Mouse (Mus musculus) kidney, postnatal 14 days (tissue): ENCODE measurements around the gene Pigyl.

Experiments
- DNase-seq: peaks from one replicate; pipeline ENCODE4 v3.0.0; 2022; ENCODE audit warnings: mixed read lengths

Pigyl gene

DNA sequence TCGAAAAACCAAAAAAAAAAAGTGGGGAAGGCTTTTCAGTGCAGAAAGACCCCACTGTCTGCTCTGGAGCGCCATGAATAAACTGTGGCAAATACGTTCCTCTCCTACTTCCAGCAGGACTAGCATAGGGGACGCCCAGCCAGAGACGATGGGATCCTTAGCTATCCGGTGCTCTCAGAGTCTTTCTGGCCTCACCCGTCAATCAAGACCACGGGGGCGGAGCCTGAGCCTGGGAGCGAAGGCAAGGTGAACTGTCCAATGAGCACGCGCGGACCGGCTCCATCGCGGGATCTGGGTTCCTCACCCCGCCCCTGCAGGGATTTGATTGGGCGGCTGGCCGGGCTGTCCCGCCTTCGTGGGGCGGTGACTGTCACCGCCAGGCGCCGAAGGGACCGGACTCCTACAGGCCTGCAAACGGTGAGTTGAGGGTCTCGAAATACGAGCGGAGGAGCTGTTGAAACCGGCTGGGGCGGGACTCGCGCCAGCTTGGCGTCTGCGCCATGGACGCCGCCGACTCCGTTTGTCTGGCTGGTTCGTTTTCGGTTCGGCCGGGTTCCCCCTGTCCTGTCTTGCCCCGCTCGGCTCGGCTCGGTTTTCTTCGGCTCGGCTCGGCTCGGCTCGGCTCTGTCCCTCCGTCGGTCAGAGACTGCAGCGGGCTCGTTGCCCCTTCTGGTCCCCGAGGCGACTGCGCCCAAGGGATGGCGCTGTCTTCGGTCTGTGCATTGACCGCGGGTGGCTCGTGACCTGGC, at the start of gene Pigyl:
TSS of gene Pigyl (plus strand) at position 350 of the 749 bp plus-strand sequence.
- DNase-seq, result peak; percentile 99

DNA sequence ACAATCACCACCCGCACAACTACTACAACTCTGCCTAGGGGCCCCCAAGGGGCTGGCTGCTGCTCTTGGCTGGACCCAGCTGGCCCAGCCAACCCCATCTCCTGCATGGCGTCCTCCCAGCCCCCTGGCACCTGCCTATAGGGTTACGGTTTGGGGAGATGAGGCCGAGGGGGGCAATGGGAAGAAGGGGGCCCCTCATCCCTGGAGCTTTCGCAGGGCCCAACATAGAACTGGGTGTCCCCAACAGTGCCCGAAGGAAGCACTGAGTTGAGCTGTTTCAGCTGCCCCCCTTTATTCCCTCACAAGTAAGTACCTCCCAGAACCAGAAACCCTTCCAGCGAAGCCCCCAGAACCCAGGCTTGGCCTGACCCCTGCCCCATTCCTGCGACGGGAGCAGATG, 48.5 kb upstream of the Pigyl start:
- DNase-seq, result no peak

- no peak for DNase-seq
These were observed 41.0 kb upstream of the Pigyl start for GRCm38 (mm10) chr9:22115635-22116034.

DNA sequence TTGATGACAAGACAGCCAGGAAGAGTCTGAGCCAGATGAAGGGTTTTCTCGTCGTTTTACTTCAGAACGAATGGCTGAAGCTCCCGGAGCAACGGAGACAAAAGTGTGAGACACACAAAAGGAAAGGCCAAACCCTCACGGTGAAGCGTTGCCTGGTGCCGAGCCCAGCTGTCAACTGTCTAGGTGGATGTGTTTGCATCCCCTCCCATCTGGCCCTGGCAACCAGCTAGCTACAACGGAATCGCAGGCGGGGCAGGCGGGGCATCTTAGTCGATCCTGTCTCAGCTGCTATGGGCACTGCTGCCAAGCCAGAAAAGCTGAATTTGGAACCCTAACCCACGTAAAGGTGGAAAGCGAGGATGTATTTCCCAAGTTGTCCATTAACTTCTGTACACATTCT, 40.6 kb upstream of the Pigyl start:
- no peak for DNase-seq

DNA sequence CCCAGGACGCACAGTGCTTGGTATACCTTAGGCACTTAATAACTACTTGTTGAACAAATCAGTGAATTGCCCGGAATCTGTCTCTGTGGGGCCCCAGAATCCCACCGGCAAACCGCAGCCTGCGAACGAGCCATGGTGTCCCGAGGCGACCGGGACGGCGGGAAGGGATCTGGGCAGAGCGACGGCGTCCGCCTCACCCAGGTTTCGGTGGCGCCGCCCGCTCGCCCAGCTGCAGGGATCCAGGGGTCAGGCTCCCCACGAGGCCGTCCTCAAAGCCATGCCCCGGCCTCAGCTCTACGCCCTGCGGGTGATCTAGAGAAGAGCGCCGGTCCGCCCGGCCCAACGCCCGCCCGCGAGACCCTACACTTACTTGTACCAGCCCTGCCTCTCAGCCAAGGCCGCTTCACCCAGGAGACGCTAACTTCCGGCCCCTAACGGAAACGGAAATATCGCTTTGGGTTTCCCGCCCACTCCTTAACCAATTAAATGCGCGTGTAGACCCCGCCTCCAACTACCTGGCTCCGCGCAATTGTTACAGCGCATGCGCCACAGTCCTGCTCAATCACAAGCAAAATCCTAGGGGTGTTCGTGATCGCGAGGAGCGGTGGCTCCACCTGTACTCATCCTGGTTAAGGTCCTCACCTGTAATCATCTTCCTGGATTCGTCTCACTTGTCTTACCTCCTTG, 39.8 kb upstream of the Pigyl start, which contains the start of gene Elof1:
TSS of gene Elof1 (minus strand) at position 433 of the 687 bp plus-strand sequence.
- DNase-seq, result peak; percentile 96

DNA sequence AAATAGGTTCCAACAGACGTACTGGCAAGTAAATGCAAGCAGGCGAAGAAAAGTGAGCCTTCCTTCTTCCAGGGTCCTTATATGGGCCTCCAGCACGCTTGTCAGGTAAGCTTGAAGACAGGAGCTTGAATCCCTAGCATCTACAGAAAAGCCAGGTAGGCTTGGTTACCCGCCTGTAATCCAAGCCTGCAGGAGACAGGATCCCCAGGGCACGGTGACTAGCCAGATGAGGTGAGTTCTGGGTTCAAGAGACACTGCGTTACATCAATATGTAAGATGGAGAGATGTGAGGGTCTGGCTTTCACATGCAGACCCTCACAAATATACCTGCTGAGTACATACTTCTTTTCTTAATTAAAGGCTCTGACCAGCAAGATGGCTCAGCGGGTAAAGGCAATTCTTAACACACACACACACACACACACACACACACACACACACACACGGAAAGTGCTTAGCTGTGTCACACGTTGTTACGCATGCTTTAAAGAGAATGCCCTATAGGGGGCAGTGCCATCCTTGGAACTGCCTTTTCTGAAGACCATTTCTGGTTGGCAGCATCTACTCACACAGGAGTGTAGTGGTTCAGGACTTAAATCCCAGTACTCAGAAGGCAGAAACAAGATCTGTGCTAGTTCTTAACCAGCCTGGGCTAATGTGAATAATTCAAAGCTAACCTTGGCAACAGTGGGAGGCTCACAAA, 38.7 kb upstream of the Pigyl start:
- DNase-seq, result peak; percentile 56

- no peak for DNase-seq
These were observed 37.1 kb upstream of the Pigyl start for GRCm38 (mm10) chr9:22119543-22119942.

DNA sequence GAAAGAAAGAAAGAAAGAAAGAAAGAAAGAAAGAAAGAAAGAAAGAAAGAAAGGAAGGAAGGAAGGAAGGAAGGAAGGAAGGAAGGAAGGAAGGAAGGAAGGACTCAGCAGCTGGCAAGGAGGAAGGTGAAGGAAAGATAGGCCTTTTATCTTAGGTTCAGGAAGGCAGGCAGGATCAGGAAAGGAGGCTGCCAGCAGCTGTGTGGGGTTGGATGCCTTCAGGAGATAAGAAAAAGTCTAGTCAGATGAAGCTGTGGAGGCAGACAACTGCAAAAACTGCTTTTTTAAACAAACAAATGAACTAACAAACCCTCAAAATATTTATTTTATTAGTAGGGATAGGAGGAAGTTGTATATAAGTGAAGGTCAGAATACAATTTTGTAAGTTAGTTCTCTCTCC, 35.1 kb upstream of the Pigyl start:
- no peak for DNase-seq

- no peak for DNase-seq
These were observed 34.6 kb upstream of the Pigyl start for GRCm38 (mm10) chr9:22122005-22122404.

DNA sequence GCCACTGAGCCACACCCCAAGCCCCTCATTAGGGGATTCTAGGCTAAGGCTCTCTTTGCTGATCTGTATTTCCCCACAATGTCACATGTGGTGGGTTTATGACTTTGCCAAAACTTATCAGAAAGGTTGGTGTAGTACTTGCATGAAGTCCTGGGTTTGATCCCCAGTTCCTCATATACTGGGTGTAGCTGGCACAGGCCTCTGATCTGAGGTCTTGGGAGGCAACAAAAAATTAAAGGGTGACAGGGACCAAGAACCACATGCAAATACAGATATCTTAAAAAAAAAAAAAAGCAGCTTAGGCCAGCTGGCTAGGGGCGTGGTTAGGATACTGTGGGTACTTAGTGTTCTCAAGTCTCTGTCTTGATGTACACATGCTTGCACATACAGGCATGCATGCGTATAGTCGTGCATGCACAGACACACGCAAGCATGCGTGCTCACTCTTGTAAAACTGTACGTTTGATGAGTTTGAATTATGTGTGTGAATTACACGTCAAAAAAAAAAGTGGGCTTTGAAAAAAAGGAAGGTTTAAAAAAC, 33.5 kb upstream of the Pigyl start:
- DNase-seq, result no peak

- no peak for DNase-seq
These were observed 32.5 kb upstream of the Pigyl start for GRCm38 (mm10) chr9:22124169-22124568.

- no peak for DNase-seq
These were observed 31.2 kb upstream of the Pigyl start for GRCm38 (mm10) chr9:22125246-22126027.

DNA sequence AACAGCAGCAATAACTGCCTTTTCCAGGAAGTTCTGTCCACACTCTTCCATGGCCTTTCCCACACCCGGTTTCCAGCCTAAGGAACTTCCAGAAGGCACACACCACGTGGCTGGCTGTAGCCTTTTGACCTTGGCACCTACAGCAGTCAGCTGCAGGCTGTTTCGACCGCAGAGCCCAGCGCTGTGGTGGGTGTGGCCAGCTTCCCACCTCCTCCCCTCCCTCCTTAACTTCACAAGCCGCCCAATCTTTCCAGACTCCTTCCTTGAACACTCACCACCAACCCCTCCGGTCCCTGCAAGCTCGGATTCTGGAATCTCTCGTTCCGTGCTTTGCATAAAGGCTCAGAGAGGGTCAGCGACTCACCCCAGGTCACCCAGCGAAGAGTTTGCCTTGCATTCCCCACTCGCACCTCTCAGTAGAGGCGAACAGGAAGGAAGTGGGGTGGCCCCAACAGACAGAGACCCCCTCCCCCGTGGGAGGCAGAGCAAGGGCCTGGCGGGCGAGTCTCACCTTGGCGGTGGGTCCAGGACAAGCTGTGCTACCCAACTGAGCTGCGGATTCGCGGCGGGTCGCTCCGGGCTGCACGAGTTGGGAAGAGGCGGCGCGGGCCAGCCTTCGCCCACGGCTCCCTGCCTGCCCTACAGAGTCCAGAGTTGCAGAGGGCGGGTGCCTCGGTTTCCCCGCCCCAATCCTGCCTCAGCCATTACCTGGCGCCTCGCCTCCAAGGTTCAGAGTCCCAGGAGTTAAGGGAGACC, 25.2 kb upstream of the Pigyl start:
- DNase-seq, result peak; percentile 68

GRCm38 (mm10) chr9:22132220-22132619, 24.4 kb upstream of the Pigyl start:
- no peak for DNase-seq

DNA sequence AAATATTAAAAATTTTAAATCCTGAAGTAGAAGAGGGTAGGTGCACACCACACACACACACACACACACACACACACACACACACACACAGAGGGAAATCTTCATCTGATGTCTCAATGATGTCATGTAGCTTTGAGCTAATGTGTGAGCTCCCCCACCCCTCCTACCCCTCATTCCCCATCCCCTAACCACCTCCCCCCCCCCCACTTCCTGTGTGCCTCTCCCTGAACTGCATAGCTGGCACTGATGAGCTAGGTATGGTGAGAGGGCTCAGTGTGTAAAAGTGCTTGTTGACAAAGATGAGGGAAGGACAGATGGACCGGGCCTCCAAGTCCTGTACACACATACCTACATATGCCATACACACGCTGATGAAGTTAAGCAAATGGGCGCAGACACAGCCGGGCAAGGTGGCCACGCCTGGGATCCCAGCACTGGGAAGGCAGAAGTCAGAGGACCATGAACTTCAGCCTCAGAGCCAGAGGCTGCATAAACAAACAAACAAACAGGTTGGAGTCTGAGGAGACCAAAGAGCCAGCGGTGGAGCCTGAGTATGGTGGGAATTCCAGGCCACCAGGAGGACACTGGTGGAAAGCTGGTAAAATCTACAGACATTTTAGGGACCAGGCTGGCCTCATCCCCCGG, 22.3 kb upstream of the Pigyl start:
- no peak for DNase-seq

DNA sequence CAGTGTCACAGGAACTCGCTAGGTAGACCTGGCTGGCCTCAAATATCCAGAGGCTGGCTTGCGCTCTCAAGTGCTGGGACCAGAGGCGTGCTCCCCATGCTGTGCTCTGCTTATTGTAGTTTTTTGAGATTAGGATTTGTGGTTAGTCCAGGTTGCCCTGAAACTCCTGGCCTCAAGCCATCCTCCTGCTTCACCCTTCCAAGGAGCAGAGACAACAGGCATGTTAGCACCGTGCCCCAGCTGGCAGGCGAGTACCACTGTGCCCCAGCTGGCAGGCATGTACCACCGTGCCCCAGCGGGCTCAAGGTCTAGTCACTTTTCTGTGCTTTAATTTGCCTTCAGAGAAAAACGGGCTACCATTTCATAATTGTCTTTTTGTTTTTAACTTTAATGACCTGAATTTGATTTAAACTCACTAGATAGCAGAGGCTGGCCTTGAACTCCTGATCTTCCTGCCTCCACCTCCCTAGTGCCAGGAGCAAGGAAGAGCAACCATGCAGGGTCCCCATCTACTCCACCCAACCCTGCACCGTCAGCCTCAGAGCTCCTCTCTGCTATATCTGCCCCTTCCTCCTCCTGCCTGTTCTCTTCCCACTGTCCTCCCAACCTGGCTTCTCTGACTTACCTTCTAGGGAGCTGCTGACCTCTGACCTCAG, 21.5 kb upstream of the Pigyl start:
- DNase-seq, result no peak

DNA sequence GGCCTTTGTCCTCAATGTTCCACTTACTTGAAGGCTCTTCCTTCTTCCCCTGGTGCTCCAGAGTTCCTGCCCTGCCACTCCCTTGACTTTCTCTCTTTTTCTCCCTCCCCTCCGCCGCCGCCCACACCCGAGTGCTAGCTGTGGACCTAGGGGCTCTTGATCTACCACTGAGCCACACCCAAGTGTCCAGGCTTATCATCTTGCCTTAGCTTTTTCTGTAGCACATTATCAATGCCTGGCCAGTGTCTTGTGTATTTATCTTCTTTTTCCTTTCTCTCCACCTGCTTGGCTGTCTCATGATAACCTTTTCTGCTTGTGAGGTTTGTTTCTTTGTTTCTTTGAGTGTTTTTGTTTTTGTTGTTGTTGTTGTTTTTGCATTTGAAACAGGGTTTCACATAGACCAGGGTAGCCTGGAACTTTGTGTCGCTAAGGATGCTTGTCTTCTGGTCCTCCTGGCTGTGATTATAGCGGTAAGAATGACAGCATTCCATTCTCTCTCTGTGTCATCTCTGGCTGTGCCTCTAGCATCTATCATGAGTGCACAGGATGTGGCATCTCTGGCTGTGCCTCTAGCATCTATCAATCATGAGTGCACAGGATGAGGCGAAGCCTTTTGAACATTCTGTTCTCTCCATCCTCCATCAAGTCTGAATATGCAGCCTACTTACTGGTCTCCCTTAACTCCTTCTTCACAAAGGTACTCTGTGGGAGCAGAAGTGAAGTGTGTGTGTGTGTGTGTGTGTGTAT, 20.8 kb upstream of the Pigyl start, which contains the start of gene Acp5:
TSS of gene Acp5 (minus strand) at position 68 of the 747 bp plus-strand sequence.
- DNase-seq, result no peak

- DNase-seq, result no peak
These were observed 19.7 kb upstream of the Pigyl start for GRCm38 (mm10) chr9:22136765-22137547.

DNA sequence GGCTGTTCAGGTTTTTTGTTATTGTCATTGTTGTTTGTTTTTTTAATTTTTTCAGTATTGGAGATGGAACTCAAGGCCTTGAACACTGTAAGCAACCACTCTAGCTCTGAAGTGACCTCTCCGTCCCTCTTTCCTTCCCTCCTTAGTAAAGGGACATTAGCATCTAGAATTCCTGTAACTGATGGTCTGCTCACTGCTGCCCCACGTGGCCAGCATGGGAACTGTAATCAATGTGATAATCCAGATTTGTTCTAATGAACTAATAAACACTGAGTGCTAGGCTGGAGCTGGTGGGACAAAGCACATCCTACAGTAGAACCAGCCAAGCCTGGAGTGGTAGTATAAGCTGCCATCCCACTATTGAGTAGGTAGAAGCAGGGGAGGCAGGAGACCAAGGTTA, 18.2 kb upstream of the Pigyl start:
- DNase-seq, result peak; percentile 36
